Mouse (Mus musculus): ENCODE results near the gene B3galnt2. TPM values are rescaled to one million over a fixed set of nuclear protein-coding genes. Genes with fewer than 3 reads are reported as not detected.
"Not testable (repeated sequence)": the region's sequence is repeated elsewhere in the genome, so short reads cannot be mapped to it uniquely, and the experiment has no call there.

B3galnt2 gene
- total and polyA plus RNA-seq, 2 experiments = 19.5 to 23.6 TPM

- Histone ChIP-seq H3K79me2 (ENCODE audit: control insufficient read depth, insufficient read depth, low read length) (no peaks in the 10 kb centered on the region), H3K27me3 (ENCODE audit: control insufficient read depth, insufficient read depth, low read length) (no peaks in the 10 kb centered on the region), H3K9ac (ENCODE audit: low read depth, low read length) (no peak overlapping the region), H3K27ac (replicated peaks; ENCODE audit: insufficient read depth, low read depth, low read length) (no peak overlapping the region), H3K4me3 (ENCODE audit: insufficient read depth, low read depth, low read length) (no peak overlapping the region), H3K36me3 (ENCODE audit: control insufficient read depth, insufficient read depth, low read length) (peaks cover 22% of the 10 kb centered on the region), H3K4me1 (ENCODE audit: control insufficient read depth, insufficient read depth, low read length) (no peaks in the 10 kb centered on the region)
- DNase-seq (ENCODE audit: extremely low read depth, low read depth, low spot score) = no peak
- 87% methylated on average over 4 of the region's 4 CpGs for WGBS
- no peak for TF ChIP-seq POLR2A (IDR thresholded peaks at IDR 0.05; ENCODE audit: extremely low read depth, insufficient read depth, low read length)
- TF ChIP-seq CTCF (IDR thresholded peaks at IDR 0.05; ENCODE audit: low read depth, low read length) = no peak
Measured at GRCm38 (mm10) chr13:14011454-14011995, 57.3 kb downstream of the B3galnt2 start.

GRCm38 (mm10) chr13:14014001-14014400 lies 59.7 kb downstream of the B3galnt2 start:
- no peaks in the 10 kb centered on the region; the same call in 1 of the 2 replicates for H3K79me2 ChIP-seq (ENCODE audit: control insufficient read depth, insufficient read depth, low read length)
- no peaks in the 10 kb centered on the region for H3K4me1 ChIP-seq (ENCODE audit: control insufficient read depth, insufficient read depth, low read length)
- WGBS = 93% methylated on average over 2 of the region's 2 CpGs
- TF ChIP-seq CTCF (IDR thresholded peaks at IDR 0.05; ENCODE audit: low read depth, low read length) (no peak), POLR2A (IDR thresholded peaks at IDR 0.05; ENCODE audit: extremely low read depth, insufficient read depth, low read length) (no peak)
- no peak overlapping the region for H3K27ac ChIP-seq (replicated peaks; ENCODE audit: insufficient read depth, low read depth, low read length)
- no peaks in the 10 kb centered on the region for H3K27me3 ChIP-seq (ENCODE audit: control insufficient read depth, insufficient read depth, low read length)
- no peak overlapping the region for H3K4me3 ChIP-seq (ENCODE audit: insufficient read depth, low read depth, low read length)
- DNase-seq (ENCODE audit: extremely low read depth, low read depth, low spot score) = no peak
- no peak overlapping the region for H3K9ac ChIP-seq (ENCODE audit: low read depth, low read length)
- H3K36me3 ChIP-seq (ENCODE audit: control insufficient read depth, insufficient read depth, low read length) = peaks cover 24% of the 10 kb centered on the region

GRCm38 (mm10) chr13:14014540-14014939 lies 60.3 kb downstream of the B3galnt2 start:
- no peak for DNase-seq (ENCODE audit: extremely low read depth, low read depth, low spot score)
- WGBS = 92% methylated on average over 4 of the region's 4 CpGs
- TF ChIP-seq POLR2A (IDR thresholded peaks at IDR 0.05; ENCODE audit: extremely low read depth, insufficient read depth, low read length) (no peak), CTCF (IDR thresholded peaks at IDR 0.05; ENCODE audit: low read depth, low read length) (no peak)
- peaks cover 27% of the 10 kb centered on the region for H3K36me3 ChIP-seq (ENCODE audit: control insufficient read depth, insufficient read depth, low read length)
- no peak overlapping the region for H3K27ac ChIP-seq (replicated peaks; ENCODE audit: insufficient read depth, low read depth, low read length)
- no peak overlapping the region for H3K4me3 ChIP-seq (ENCODE audit: insufficient read depth, low read depth, low read length)
- no peaks in the 10 kb centered on the region; the same call in 1 of the 2 replicates for H3K79me2 ChIP-seq (ENCODE audit: control insufficient read depth, insufficient read depth, low read length)
- no peak overlapping the region for H3K9ac ChIP-seq (ENCODE audit: low read depth, low read length)
- H3K4me1 ChIP-seq (ENCODE audit: control insufficient read depth, insufficient read depth, low read length) = no peaks in the 10 kb centered on the region
- H3K27me3 ChIP-seq (ENCODE audit: control insufficient read depth, insufficient read depth, low read length) = no peaks in the 10 kb centered on the region

GRCm38 (mm10) chr13:14015609-14016008 lies 61.3 kb downstream of the B3galnt2 start:
- Histone ChIP-seq H3K27me3 (ENCODE audit: control insufficient read depth, insufficient read depth, low read length) (no peaks in the 10 kb centered on the region), H3K36me3 (ENCODE audit: control insufficient read depth, insufficient read depth, low read length) (peaks cover 22% of the 10 kb centered on the region), H3K79me2 (ENCODE audit: control insufficient read depth, insufficient read depth, low read length) (no peaks in the 10 kb centered on the region; the same call in 1 of the 2 replicates), H3K4me3 (ENCODE audit: insufficient read depth, low read depth, low read length) (no peak overlapping the region), H3K4me1 (ENCODE audit: control insufficient read depth, insufficient read depth, low read length) (no peaks in the 10 kb centered on the region), H3K27ac (replicated peaks; ENCODE audit: insufficient read depth, low read depth, low read length) (no peak overlapping the region), H3K9ac (ENCODE audit: low read depth, low read length) (no peak overlapping the region)
- WGBS = 81% methylated on average over 6 of the region's 6 CpGs
- DNase-seq (ENCODE audit: extremely low read depth, low read depth, low spot score) = no peak
- TF ChIP-seq CTCF (IDR thresholded peaks at IDR 0.05; ENCODE audit: low read depth, low read length) = no peak
- TF ChIP-seq POLR2A (IDR thresholded peaks at IDR 0.05; ENCODE audit: extremely low read depth, insufficient read depth, low read length) = no peak

- H3K36me3 ChIP-seq (ENCODE audit: control insufficient read depth, insufficient read depth, low read length) = peaks cover 16% of the 10 kb centered on the region
- no peak overlapping the region for H3K9ac ChIP-seq (ENCODE audit: low read depth, low read length)
- H3K4me3 ChIP-seq (ENCODE audit: insufficient read depth, low read depth, low read length) = no peak overlapping the region
- no peak for DNase-seq (ENCODE audit: extremely low read depth, low read depth, low spot score)
- TF ChIP-seq POLR2A (IDR thresholded peaks at IDR 0.05; ENCODE audit: extremely low read depth, insufficient read depth, low read length) (no peak), CTCF (IDR thresholded peaks at IDR 0.05; ENCODE audit: low read depth, low read length) (no peak)
- H3K27me3 ChIP-seq (ENCODE audit: control insufficient read depth, insufficient read depth, low read length) = no peaks in the 10 kb centered on the region
- H3K4me1 ChIP-seq (ENCODE audit: control insufficient read depth, insufficient read depth, low read length) = no peaks in the 10 kb centered on the region
- no peaks in the 10 kb centered on the region; the same call in 1 of the 2 replicates for H3K79me2 ChIP-seq (ENCODE audit: control insufficient read depth, insufficient read depth, low read length)
- no peak overlapping the region for H3K27ac ChIP-seq (replicated peaks; ENCODE audit: insufficient read depth, low read depth, low read length)
Measured at GRCm38 (mm10) chr13:14018283-14018682, 64.0 kb downstream of the B3galnt2 start.

- no peak overlapping the region for H3K4me3 ChIP-seq (ENCODE audit: insufficient read depth, low read depth, low read length)
- no peak overlapping the region for H3K27ac ChIP-seq (replicated peaks; ENCODE audit: insufficient read depth, low read depth, low read length)
- 78% methylated on average over 3 of the region's 3 CpGs for WGBS
- H3K9ac ChIP-seq (ENCODE audit: low read depth, low read length) = no peak overlapping the region
- no peaks in the 10 kb centered on the region; the same call in 1 of the 2 replicates for H3K79me2 ChIP-seq (ENCODE audit: control insufficient read depth, insufficient read depth, low read length)
- no peaks in the 10 kb centered on the region for H3K27me3 ChIP-seq (ENCODE audit: control insufficient read depth, insufficient read depth, low read length)
- TF ChIP-seq POLR2A (IDR thresholded peaks at IDR 0.05; ENCODE audit: extremely low read depth, insufficient read depth, low read length) (no peak), CTCF (IDR thresholded peaks at IDR 0.05; ENCODE audit: low read depth, low read length) (no peak)
- H3K4me1 ChIP-seq (ENCODE audit: control insufficient read depth, insufficient read depth, low read length) = no peaks in the 10 kb centered on the region
- peaks cover 13% of the 10 kb centered on the region for H3K36me3 ChIP-seq (ENCODE audit: control insufficient read depth, insufficient read depth, low read length)
- no peak for DNase-seq (ENCODE audit: extremely low read depth, low read depth, low spot score)
Measured at GRCm38 (mm10) chr13:14018852-14019251, 64.6 kb downstream of the B3galnt2 start.

- not testable (repeated sequence) for H3K27me3 ChIP-seq (ENCODE audit: control insufficient read depth, insufficient read depth, low read length); H3K4me1 ChIP-seq (ENCODE audit: control insufficient read depth, insufficient read depth, low read length); H3K27ac ChIP-seq (replicated peaks; ENCODE audit: insufficient read depth, low read depth, low read length); H3K79me2 ChIP-seq (ENCODE audit: control insufficient read depth, insufficient read depth, low read length); DNase-seq (ENCODE audit: extremely low read depth, low read depth, low spot score); H3K4me3 ChIP-seq (ENCODE audit: insufficient read depth, low read depth, low read length); H3K9ac ChIP-seq (ENCODE audit: low read depth, low read length)
- peaks cover 13% of the 10 kb centered on the region for H3K36me3 ChIP-seq (ENCODE audit: control insufficient read depth, insufficient read depth, low read length)
- WGBS = 77% methylated on average over 12 of the region's 12 CpGs
Measured at GRCm38 (mm10) chr13:14021417-14021816, 67.1 kb downstream of the B3galnt2 start.
